Mouse (Mus musculus) olfactory bulb, adult 2 months (tissue): ENCODE results near the gene Gm9970.

ENCODE experiments used
- CTCF ChIP-seq: fragments of 200-500 bp; IDR thresholded peaks from 2 replicates; pipeline ENCODE4 v1.5.1; 2012; ENCODE audit warnings: low read depth, mild to moderate bottlenecking, low read length, moderate library complexity; ENCODE audit not compliant: insufficient read depth
- POLR2A ChIP-seq: fragments of 200-500 bp; IDR thresholded peaks from 2 replicates; pipeline ENCODE4 v1.6.1; 2012; ENCODE audit warnings: mild to moderate bottlenecking, low read depth, low read length, moderate library complexity; ENCODE audit not compliant: insufficient read depth

DNA sequence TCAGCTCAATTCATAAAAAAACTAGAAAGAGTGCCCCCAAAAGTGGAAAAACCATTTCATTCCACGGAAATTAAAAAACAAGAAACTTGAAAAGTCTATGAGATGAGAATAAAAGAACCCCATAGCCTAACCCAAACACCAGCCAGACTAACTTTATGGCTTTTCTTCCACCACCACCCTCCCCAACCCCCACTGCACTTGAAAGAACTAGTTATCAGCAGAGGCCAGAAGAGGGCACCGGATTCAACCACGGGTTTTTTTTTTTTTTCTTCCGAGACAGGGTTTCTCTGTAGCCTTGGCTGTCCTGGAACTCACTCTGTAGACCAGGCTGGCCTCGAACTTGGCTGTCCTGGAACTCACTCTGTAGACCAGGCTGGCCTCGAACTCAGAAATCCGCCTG is 22.7 kb downstream of the Gm9970 start:
- TF ChIP-seq CTCF (no peak), POLR2A (no peak)
